Mouse (Mus musculus) liver, embryonic 12.5 days (tissue): ENCODE measurements around the gene Tmcc3. TPM values are rescaled to one million over a fixed set of nuclear protein-coding genes. Genes with fewer than 3 reads are reported as not detected.

ENCODE experiments used
- ATAC-seq: fragments of 200-750 bp; cut with Nextera tagmentation; 2 replicates; pipeline ENCODE4 v1.8.0; 2017; ENCODE audit warnings: moderate number of reproducible peaks, mild to moderate bottlenecking, moderate library complexity
- H3K27ac ChIP-seq: fragments of 300-500 bp; sonication (generic); 2 replicates; pipeline ENCODE4 v1.5.1; 2016; ENCODE audit warnings: mild to moderate bottlenecking
- H3K27me3 ChIP-seq: fragments of 300-500 bp; sonication (generic); replicated peaks from 2 replicates; pipeline ENCODE4 v1.6.1; 2016; ENCODE audit warnings: mild to moderate bottlenecking, moderate library complexity
- H3K36me3 ChIP-seq: fragments of 300-500 bp; sonication (generic); 2 replicates; pipeline ENCODE4 v1.6.1; 2016; ENCODE audit warnings: mild to moderate bottlenecking, moderate library complexity
- H3K4me1 ChIP-seq: fragments of 300-500 bp; sonication (generic); 2 replicates; pipeline ENCODE4 v1.6.1; 2016
- H3K4me2 ChIP-seq: fragments of 300-500 bp; sonication (generic); 2 replicates; pipeline ENCODE4 v1.6.1; 2016; ENCODE audit warnings: mild to moderate bottlenecking, moderate library complexity
- H3K4me3 ChIP-seq: fragments of 300-500 bp; sonication (generic); 2 replicates; pipeline ENCODE4 v1.5.1; 2016; ENCODE audit warnings: mild to moderate bottlenecking, moderate library complexity
- H3K9ac ChIP-seq: fragments of 300-500 bp; sonication (generic); 2 replicates; pipeline ENCODE4 v1.6.1; 2016; ENCODE audit warnings: mild to moderate bottlenecking, moderate library complexity
- H3K9me3 ChIP-seq: fragments of 300-500 bp; sonication (generic); replicated peaks from 2 replicates; pipeline ENCODE4 v1.6.1; 2016; ENCODE audit warnings: mild to moderate bottlenecking, moderate library complexity
- WGBS: fragments of 180-500 bp; shearing (Covaris S2); methylation state at CpG from one replicate; pipeline ENCODE4 v1.1.7; 2016; ENCODE audit not compliant: insufficient replicate concordance; 5-methylcytosine and 5-hydroxymethylcytosine counted together
- polyA plus RNA-seq: library from polyadenylated mRNA; unstranded; fragments of >200 nt; fragmentation: Nextera tagmentation; extraction: Ambion mirVana; gene quantifications from 2 replicates; pipeline ENCODE4 v1.2.1, GENCODE M21; 2016

Gene Tmcc3
- polyA plus RNA-seq, 1 experiment from 2014 or later: 3.7 TPM

GRCm38 (mm10) chr10:94514506-94515178, 202.9 kb downstream of the Tmcc3 start:
- no peaks in the 10 kb centered on the region for H3K9me3 ChIP-seq
- 1% methylated on average over 47 of the region's 71 CpGs for WGBS
- peak overlapping the region; percentile 72 for H3K9ac ChIP-seq
- H3K4me2 ChIP-seq: peak overlapping the region; percentile 96
- peak; percentile 82 for ATAC-seq
- peak overlapping the region; percentile 54; the same call in 1 of the 2 replicates for H3K27ac ChIP-seq
- peaks cover 68% of the 10 kb centered on the region for H3K27me3 ChIP-seq
- H3K36me3 ChIP-seq: no peaks in the 10 kb centered on the region
- peak overlapping the region; percentile 73 for H3K4me3 ChIP-seq
- peaks cover 35% of the 10 kb centered on the region for H3K4me1 ChIP-seq

- Histone ChIP-seq H3K4me3 (peak overlapping the region; percentile 73), H3K4me1 (peaks cover 40% of the 10 kb centered on the region), H3K27ac (peak overlapping the region; percentile 54; the same call in 1 of the 2 replicates), H3K4me2 (peak overlapping the region; percentile 96), H3K36me3 (no peaks in the 10 kb centered on the region), H3K27me3 (peaks cover 68% of the 10 kb centered on the region), H3K9me3 (no peaks in the 10 kb centered on the region), H3K9ac (peak overlapping the region; percentile 72)
- ATAC-seq: peak; percentile 77
- whole genome bisulfite sequencing: 0% methylated on average over 33 of the region's 34 CpGs
These were observed 203.4 kb downstream of the Tmcc3 start for GRCm38 (mm10) chr10:94515179-94515545.

GRCm38 (mm10) chr10:94515583-94515982, 203.8 kb downstream of the Tmcc3 start:
- 2% methylated on average over 10 of the region's 10 CpGs for WGBS
- H3K27me3 ChIP-seq: peaks cover 68% of the 10 kb centered on the region
- H3K4me2 ChIP-seq: peak overlapping the region; percentile 96
- peak overlapping the region; percentile 54; the same call in 1 of the 2 replicates for H3K27ac ChIP-seq
- peak overlapping the region; percentile 73 for H3K4me3 ChIP-seq
- H3K9me3 ChIP-seq: no peaks in the 10 kb centered on the region
- no peak for ATAC-seq
- peaks cover 45% of the 10 kb centered on the region for H3K4me1 ChIP-seq
- H3K36me3 ChIP-seq: no peaks in the 10 kb centered on the region
- H3K9ac ChIP-seq: peak overlapping the region; percentile 72

- Histone ChIP-seq H3K4me1 (peaks cover 69% of the 10 kb centered on the region), H3K27ac (no peak overlapping the region), H3K9ac (no peak overlapping the region), H3K27me3 (peaks cover 33% of the 10 kb centered on the region), H3K4me3 (no peak overlapping the region), H3K4me2 (peak overlapping the region; percentile 42), H3K9me3 (no peaks in the 10 kb centered on the region), H3K36me3 (no peaks in the 10 kb centered on the region)
- 43% methylated on average over 7 of the region's 7 CpGs for WGBS
- peak; percentile 38; the same call in 1 of the 2 replicates for ATAC-seq
These were observed 208.1 kb downstream of the Tmcc3 start for GRCm38 (mm10) chr10:94519887-94520286.

GRCm38 (mm10) chr10:94520306-94521106, 208.8 kb downstream of the Tmcc3 start:
- 57% methylated on average over 17 of the region's 17 CpGs for WGBS
- H3K9me3 ChIP-seq: no peaks in the 10 kb centered on the region
- no peaks in the 10 kb centered on the region for H3K36me3 ChIP-seq
- H3K4me2 ChIP-seq: peak overlapping the region; percentile 42
- no peak overlapping the region for H3K27ac ChIP-seq
- ATAC-seq: no peak
- H3K4me1 ChIP-seq: peaks cover 69% of the 10 kb centered on the region
- H3K9ac ChIP-seq: peak overlapping the region; percentile 8; the same call in 1 of the 2 replicates
- H3K27me3 ChIP-seq: peaks cover 27% of the 10 kb centered on the region
- H3K4me3 ChIP-seq: no peak overlapping the region

GRCm38 (mm10) chr10:94521107-94521401, 209.3 kb downstream of the Tmcc3 start:
- H3K27ac ChIP-seq: peak overlapping the region; percentile 29; the same call in 1 of the 2 replicates
- peak overlapping the region; percentile 8; the same call in 1 of the 2 replicates for H3K9ac ChIP-seq
- H3K4me3 ChIP-seq: no peak overlapping the region
- H3K4me2 ChIP-seq: peak overlapping the region; percentile 42
- H3K4me1 ChIP-seq: peaks cover 70% of the 10 kb centered on the region
- peak; percentile 66 for ATAC-seq
- H3K36me3 ChIP-seq: no peaks in the 10 kb centered on the region
- WGBS: 15% methylated on average over 3 of the region's 3 CpGs
- H3K9me3 ChIP-seq: no peaks in the 10 kb centered on the region
- H3K27me3 ChIP-seq: peaks cover 22% of the 10 kb centered on the region

- Histone ChIP-seq H3K9ac (0 out of 2 replicates have a peak overlapping the region, but pooled peaks have one; percentile 15), H3K4me2 (peak overlapping the region; percentile 42), H3K36me3 (no peaks in the 10 kb centered on the region), H3K27ac (no peak overlapping the region), H3K9me3 (no peaks in the 10 kb centered on the region), H3K27me3 (peaks cover 14% of the 10 kb centered on the region), H3K4me3 (no peak overlapping the region), H3K4me1 (peaks cover 70% of the 10 kb centered on the region)
- WGBS: 55% methylated on average over 10 of the region's 10 CpGs
- no peak for ATAC-seq
These were observed 210.0 kb downstream of the Tmcc3 start for GRCm38 (mm10) chr10:94521776-94522175.

- Histone ChIP-seq H3K27ac (no peak overlapping the region), H3K36me3 (no peaks in the 10 kb centered on the region), H3K27me3 (peaks cover 3% of the 10 kb centered on the region), H3K4me2 (no peak overlapping the region), H3K4me3 (no peak overlapping the region), H3K4me1 (peaks cover 79% of the 10 kb centered on the region), H3K9ac (no peak overlapping the region), H3K9me3 (no peaks in the 10 kb centered on the region)
- WGBS: 63% methylated on average over 8 of the region's 8 CpGs
- no peak for ATAC-seq
These were observed 211.5 kb downstream of the Tmcc3 start for GRCm38 (mm10) chr10:94523297-94523696.

GRCm38 (mm10) chr10:94523711-94524156, 212.0 kb downstream of the Tmcc3 start:
- Histone ChIP-seq H3K36me3 (no peaks in the 10 kb centered on the region), H3K9me3 (no peaks in the 10 kb centered on the region), H3K4me3 (no peak overlapping the region), H3K4me2 (no peak overlapping the region), H3K4me1 (peaks cover 81% of the 10 kb centered on the region), H3K27me3 (no peaks in the 10 kb centered on the region), H3K9ac (no peak overlapping the region), H3K27ac (no peak overlapping the region)
- no peak for ATAC-seq
- 46% methylated on average over 18 of the region's 18 CpGs for WGBS

GRCm38 (mm10) chr10:94524966-94525365, 213.2 kb downstream of the Tmcc3 start:
- 0 out of 2 replicates have a peak overlapping the region, but pooled peaks have one; percentile 43 for H3K27ac ChIP-seq
- H3K27me3 ChIP-seq: no peaks in the 10 kb centered on the region

GRCm38 (mm10) chr10:94525784-94526183, 214.0 kb downstream of the Tmcc3 start:
- Histone ChIP-seq H3K4me1 (peaks cover 85% of the 10 kb centered on the region), H3K9me3 (no peaks in the 10 kb centered on the region), H3K27me3 (0 out of 2 replicates have a peak, but pooled peaks cover 6% of the 10 kb centered on the region), H3K36me3 (no peaks in the 10 kb centered on the region), H3K4me3 (no peak overlapping the region), H3K27ac (peak overlapping the region; percentile 28; the same call in 1 of the 2 replicates), H3K4me2 (no peak overlapping the region), H3K9ac (no peak overlapping the region)
- 80% methylated on average over 7 of the region's 7 CpGs for WGBS
- no peak for ATAC-seq

More at GRCm38 (mm10) chr10:94524966-94525365, 213.2 kb downstream of the Tmcc3 start:
- Histone ChIP-seq H3K36me3 (no peaks in the 10 kb centered on the region), H3K9ac (no peak overlapping the region), H3K4me1 (peaks cover 89% of the 10 kb centered on the region), H3K4me3 (no peak overlapping the region), H3K4me2 (no peak overlapping the region), H3K9me3 (no peaks in the 10 kb centered on the region)
- 72% methylated on average over 6 of the region's 6 CpGs for WGBS
- ATAC-seq: no peak

- Histone ChIP-seq H3K4me1 (peaks cover 74% of the 10 kb centered on the region), H3K4me3 (no peak overlapping the region), H3K27me3 (0 out of 2 replicates have a peak, but pooled peaks cover 10% of the 10 kb centered on the region), H3K9me3 (no peaks in the 10 kb centered on the region), H3K4me2 (peak overlapping the region; percentile 41), H3K9ac (no peak overlapping the region), H3K36me3 (no peaks in the 10 kb centered on the region), H3K27ac (peak overlapping the region; percentile 28)
- 72% methylated on average over 8 of the region's 8 CpGs for WGBS
- ATAC-seq: peak; percentile 12; the same call in 1 of the 2 replicates
These were observed 215.1 kb downstream of the Tmcc3 start for GRCm38 (mm10) chr10:94526834-94527233.
